Mouse (Mus musculus): ENCODE data around the gene Cyp46a1. TPM values are rescaled to one million over a fixed set of nuclear protein-coding genes. Genes with fewer than 3 reads are reported as not detected.

Cyp46a1 gene
- total RNA-seq, 1 experiment = 0.98 TPM

GRCm38 (mm10) chr12:108410416-108411208 lies 76.4 kb downstream of the Cyp46a1 start:
- Histone ChIP-seq H3K27ac (ENCODE audit: insufficient read depth, low read depth, low read length, poor library complexity, severe bottlenecking) (no peak overlapping the region), H3K9ac (ENCODE audit: insufficient read depth, low read depth, low read length, poor library complexity, severe bottlenecking) (no peak overlapping the region), H3K4me3 (ENCODE audit: insufficient read depth in 1 of 2, low read depth in 1 of 2, low read length in 2 of 2, poor library complexity in 1 of 2, severe bottlenecking in 1 of 2) (no peak overlapping the region), H3K9me3 (ENCODE audit: control insufficient read depth, insufficient read depth, low read depth, low read length) (no peaks in the 10 kb centered on the region), H3K36me3 (ENCODE audit: control insufficient read depth, insufficient read depth, low read length, poor library complexity, severe bottlenecking) (no peaks in the 10 kb centered on the region), H3K4me1 (ENCODE audit: control insufficient read depth in 2 of 2, insufficient read depth in 2 of 2, low read length in 2 of 2, poor library complexity in 1 of 2) (no peaks in the 10 kb centered on the region)
- no peak for DNase-seq (ENCODE audit: low read depth, low spot score)
- TF ChIP-seq MAFK (IDR thresholded peaks at IDR 0.05; ENCODE audit: insufficient read depth, low read depth, low read length) (no peak), CHD2 (IDR thresholded peaks at IDR 0.05; ENCODE audit: low read depth, low read length) (no peak), HCFC1 (IDR thresholded peaks at IDR 0.05; ENCODE audit: borderline replicate concordance, insufficient read depth, low read length) (no peak), ZNF384 (IDR thresholded peaks at IDR 0.05; ENCODE audit: low read depth, low read length) (no peak), ZC3H11A (IDR thresholded peaks at IDR 0.05; ENCODE audit: borderline replicate concordance, low read depth, low read length) (no peak)
- in situ Hi-C loops (cut with MboI; ENCODE audit: low sequenced_read_pairs in 2 of 2, unreplicated experiment in 2 of 2) = no loop called here

Other genes starting within 250 kb of the Cyp46a1 start
- 43.0 and 56.0 TPM in 2 replicates for gene Setd3, start 155.1 kb upstream of the Cyp46a1 start, total RNA-seq (2012; rRNA removed)
- gene Ccnk, start 154.8 kb upstream of the Cyp46a1 start, total RNA-seq (2012; rRNA removed) = 11.1 and 14.5 TPM in 2 replicates
- gene Ccdc85c, start 59.0 kb upstream of the Cyp46a1 start, total RNA-seq (2012; rRNA removed) = 21.9 and 24.4 TPM in 2 replicates
- gene Hhipl1, start 28.1 kb upstream of the Cyp46a1 start, total RNA-seq (2012; rRNA removed) = 0.53 and 1.0 TPM in 2 replicates
- 2.9 and 4.2 TPM in 2 replicates for gene Eml1, start 36.6 kb downstream of the Cyp46a1 start, total RNA-seq (2012; rRNA removed)
- gene Evl, start 220.3 kb downstream of the Cyp46a1 start, total RNA-seq (2012; rRNA removed) = 27.2 and 36.4 TPM in 2 replicates

Measured in ES-E14 (cell line).